Mouse (Mus musculus): ENCODE data around the gene March11. TPM values are rescaled to one million over a fixed set of nuclear protein-coding genes. Genes with fewer than 3 reads are reported as not detected.
A peak's percentile ranks its signal among the peaks of the same experiment; 100 is the strongest.

March11 gene
- 5.2 and 5.7 TPM in 2 replicates for polyA plus RNA-seq (2014; fragmentation: Nextera tagmentation; extraction: Ambion mirVana)

DNA sequence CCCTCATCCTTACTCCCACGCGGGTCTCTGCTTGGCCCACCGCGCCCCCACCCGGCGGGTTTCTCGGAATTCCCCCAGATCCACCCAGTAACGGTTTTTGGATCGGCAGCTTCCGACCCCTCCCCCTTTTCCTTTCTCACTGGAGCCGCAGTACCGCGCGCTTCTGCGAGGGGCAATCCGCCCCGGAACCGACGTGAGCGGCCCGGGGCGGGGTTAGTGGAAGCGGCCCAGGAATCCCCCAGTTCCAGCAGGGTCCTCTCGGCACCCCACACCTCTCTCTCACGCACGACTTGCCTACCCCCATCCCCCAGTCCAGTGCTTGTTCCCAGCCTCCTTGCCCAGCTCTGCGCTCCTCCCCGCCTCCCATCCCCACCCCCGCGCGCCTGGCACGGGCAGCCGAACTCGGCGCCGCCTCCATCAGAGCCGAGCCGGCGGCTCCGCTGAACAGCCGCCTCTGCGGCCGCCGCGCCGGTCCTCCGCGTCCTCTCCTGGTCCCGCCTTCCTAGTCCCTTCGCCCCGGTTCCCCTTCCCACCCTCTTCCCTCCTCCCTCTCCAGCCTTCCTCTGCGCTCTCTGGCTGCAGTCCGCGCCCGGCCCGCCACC is at the start of gene March11:
Gene March11 (plus strand): TSS at position 420 of the 602 bp plus-strand sequence.
- DNase-seq (ENCODE audit: low spot score), result peak; percentile 78
- H3K9ac ChIP-seq (ENCODE audit: low read length), result peak within 1 kb of the TSS; percentile 52
- peaks cover 3% of the 10 kb centered on the region; the same call in 1 of the 2 replicates for H3K27me3 ChIP-seq (ENCODE audit: control insufficient read depth, insufficient read depth, low read length)
- peak within 1 kb of the TSS; percentile 55 for H3K4me3 ChIP-seq (ENCODE audit: low read depth, low read length)
- no peaks in the 10 kb centered on the region for H3K36me3 ChIP-seq (ENCODE audit: control insufficient read depth, insufficient read depth, low read length)
- H3K4me1 ChIP-seq (ENCODE audit: control insufficient read depth, insufficient read depth, low read length), result no peaks in the 10 kb centered on the region
- 1% methylated on average over 51 of the region's 56 CpGs for whole genome bisulfite sequencing
- H3K9me3 ChIP-seq (ENCODE audit: control insufficient read depth, low read length), result no peaks in the 10 kb centered on the region
- H3K27ac ChIP-seq (ENCODE audit: low read depth, low read length), result peak within 1 kb of the TSS; percentile 73
- peak; percentile 88 for ATAC-seq (ENCODE audit: insufficient read depth, low FRiP score, low TSS enrichment)
- H3K4me2 ChIP-seq (ENCODE audit: low read depth), result peak within 1 kb of the TSS; percentile 90

DNA sequence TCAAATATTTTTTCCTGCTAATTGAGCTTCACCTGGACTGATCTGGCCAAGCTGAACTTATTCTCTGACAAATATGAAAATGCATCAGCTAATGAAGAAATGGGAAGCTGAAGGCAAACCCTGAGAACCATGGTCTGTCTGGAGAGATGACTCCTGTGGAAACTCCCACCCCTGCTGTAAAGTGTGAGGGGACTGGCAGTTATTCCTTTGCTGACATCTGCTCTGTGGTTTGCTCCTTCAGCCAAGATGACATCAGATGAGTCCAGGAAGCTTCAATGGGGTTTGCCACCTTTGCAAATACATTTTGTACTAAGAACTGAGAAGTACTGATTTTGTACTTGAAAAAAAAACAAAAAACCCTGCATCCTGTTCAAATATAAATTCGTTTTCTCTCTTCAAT is 46.5 kb upstream of the March11 start:
- Histone ChIP-seq H3K36me3 (ENCODE audit: control insufficient read depth, insufficient read depth, low read length) (no peaks in the 10 kb centered on the region), H3K27me3 (ENCODE audit: control insufficient read depth, insufficient read depth, low read length) (no peaks in the 10 kb centered on the region), H3K4me3 (ENCODE audit: low read depth, low read length) (no peak overlapping the region), H3K4me2 (ENCODE audit: low read depth) (no peak overlapping the region), H3K4me1 (ENCODE audit: control insufficient read depth, insufficient read depth, low read length) (no peaks in the 10 kb centered on the region), H3K9me3 (ENCODE audit: control insufficient read depth, low read length) (no peaks in the 10 kb centered on the region), H3K9ac (ENCODE audit: low read length) (no peak overlapping the region), H3K27ac (ENCODE audit: low read depth, low read length) (no peak overlapping the region)
- ATAC-seq (ENCODE audit: insufficient read depth, low FRiP score, low TSS enrichment) (no peak), DNase-seq (ENCODE audit: low spot score) (no peak)
- WGBS, result 66% methylated on average over 1 of the region's 1 CpGs

DNA sequence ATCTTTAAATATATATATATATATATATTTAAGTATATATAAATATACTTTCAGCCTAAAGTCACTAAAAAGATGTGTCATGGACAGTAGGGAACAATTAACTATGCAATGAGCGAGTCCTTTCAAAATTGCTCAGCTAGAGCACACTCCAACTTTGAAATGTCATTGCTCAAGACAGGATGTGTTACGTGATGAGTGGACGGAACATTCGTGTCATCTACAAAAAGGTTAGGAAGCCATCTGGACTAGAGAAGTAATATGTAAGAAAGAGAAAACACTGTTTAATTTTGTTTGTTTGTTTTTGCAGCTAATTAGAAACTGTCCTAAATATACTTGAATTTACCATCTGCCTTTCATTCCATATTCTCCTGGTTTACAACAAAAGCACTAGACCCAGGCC is 39.3 kb upstream of the March11 start:
- no peak overlapping the region for H3K4me2 ChIP-seq (ENCODE audit: low read depth)
- no peak overlapping the region for H3K9ac ChIP-seq (ENCODE audit: low read length)
- H3K4me1 ChIP-seq (ENCODE audit: control insufficient read depth, insufficient read depth, low read length), result no peaks in the 10 kb centered on the region
- no peaks in the 10 kb centered on the region for H3K27me3 ChIP-seq (ENCODE audit: control insufficient read depth, insufficient read depth, low read length)
- H3K4me3 ChIP-seq (ENCODE audit: low read depth, low read length), result no peak overlapping the region
- no peak overlapping the region for H3K27ac ChIP-seq (ENCODE audit: low read depth, low read length)
- no peaks in the 10 kb centered on the region for H3K9me3 ChIP-seq (ENCODE audit: control insufficient read depth, low read length)
- ATAC-seq (ENCODE audit: insufficient read depth, low FRiP score, low TSS enrichment) (no peak), DNase-seq (ENCODE audit: low spot score) (no peak)
- H3K36me3 ChIP-seq (ENCODE audit: control insufficient read depth, insufficient read depth, low read length), result no peaks in the 10 kb centered on the region
- WGBS, result 94% methylated on average over 4 of the region's 4 CpGs

DNA sequence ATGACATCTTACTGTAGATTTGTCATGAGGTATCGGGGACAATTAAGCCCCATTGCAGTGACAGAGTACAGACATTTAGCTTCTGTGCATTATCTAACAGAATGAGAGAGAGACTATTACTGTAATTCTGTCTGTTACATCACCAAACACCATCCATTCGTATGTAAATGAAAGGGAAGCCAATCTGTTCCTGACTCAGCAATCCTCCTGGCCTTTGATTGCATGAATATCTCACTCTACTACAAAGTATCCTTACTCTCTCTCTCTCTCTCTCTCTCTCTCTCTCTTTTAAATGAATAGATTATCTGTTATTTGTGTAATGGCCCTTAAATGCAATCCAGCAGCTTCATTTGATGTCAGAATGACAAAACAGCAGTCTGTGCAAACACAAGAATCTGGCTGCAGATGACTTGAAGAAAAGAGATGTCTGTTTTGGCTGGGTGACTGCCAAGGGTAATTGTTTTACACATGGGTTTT is 32.8 kb upstream of the March11 start:
- Histone ChIP-seq H3K27ac (ENCODE audit: low read depth, low read length) (no peak overlapping the region), H3K9me3 (ENCODE audit: control insufficient read depth, low read length) (no peaks in the 10 kb centered on the region), H3K4me3 (ENCODE audit: low read depth, low read length) (no peak overlapping the region), H3K4me2 (ENCODE audit: low read depth) (no peak overlapping the region), H3K27me3 (ENCODE audit: control insufficient read depth, insufficient read depth, low read length) (no peaks in the 10 kb centered on the region), H3K4me1 (ENCODE audit: control insufficient read depth, insufficient read depth, low read length) (no peaks in the 10 kb centered on the region), H3K36me3 (ENCODE audit: control insufficient read depth, insufficient read depth, low read length) (no peaks in the 10 kb centered on the region), H3K9ac (ENCODE audit: low read length) (no peak overlapping the region)
- DNase-seq (ENCODE audit: low spot score) (no peak), ATAC-seq (ENCODE audit: insufficient read depth, low FRiP score, low TSS enrichment) (no peak)
- 82% methylated on average over 2 of the region's 2 CpGs for WGBS

DNA sequence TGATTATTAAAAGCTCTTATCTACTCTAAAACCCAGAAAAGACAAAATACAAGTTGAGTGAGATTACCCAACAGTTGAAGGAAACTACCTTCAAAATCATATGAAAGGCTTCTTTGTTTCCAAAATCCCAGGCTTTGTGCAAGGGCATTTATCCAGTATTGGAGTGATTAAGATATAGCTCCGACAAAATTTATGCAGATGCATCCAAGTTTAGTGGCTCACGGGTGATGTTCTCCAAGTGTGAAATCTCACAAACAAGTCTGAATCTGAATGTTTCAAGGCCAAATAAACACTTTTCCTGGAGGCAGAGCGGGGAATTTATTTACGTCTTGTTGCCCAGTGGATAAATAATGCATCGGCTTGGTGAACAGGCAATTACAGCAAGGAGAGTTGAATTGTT is 32.2 kb upstream of the March11 start:
- H3K36me3 ChIP-seq (ENCODE audit: control insufficient read depth, insufficient read depth, low read length), result no peaks in the 10 kb centered on the region
- DNase-seq (ENCODE audit: low spot score), result no peak
- WGBS, result 89% methylated on average over 5 of the region's 5 CpGs
- H3K4me1 ChIP-seq (ENCODE audit: control insufficient read depth, insufficient read depth, low read length), result no peaks in the 10 kb centered on the region
- H3K4me2 ChIP-seq (ENCODE audit: low read depth), result no peak overlapping the region
- no peaks in the 10 kb centered on the region for H3K9me3 ChIP-seq (ENCODE audit: control insufficient read depth, low read length)
- H3K9ac ChIP-seq (ENCODE audit: low read length), result no peak overlapping the region
- H3K4me3 ChIP-seq (ENCODE audit: low read depth, low read length), result no peak overlapping the region
- no peak overlapping the region for H3K27ac ChIP-seq (ENCODE audit: low read depth, low read length)
- no peaks in the 10 kb centered on the region for H3K27me3 ChIP-seq (ENCODE audit: control insufficient read depth, insufficient read depth, low read length)
- no peak for ATAC-seq (ENCODE audit: insufficient read depth, low FRiP score, low TSS enrichment)

DNA sequence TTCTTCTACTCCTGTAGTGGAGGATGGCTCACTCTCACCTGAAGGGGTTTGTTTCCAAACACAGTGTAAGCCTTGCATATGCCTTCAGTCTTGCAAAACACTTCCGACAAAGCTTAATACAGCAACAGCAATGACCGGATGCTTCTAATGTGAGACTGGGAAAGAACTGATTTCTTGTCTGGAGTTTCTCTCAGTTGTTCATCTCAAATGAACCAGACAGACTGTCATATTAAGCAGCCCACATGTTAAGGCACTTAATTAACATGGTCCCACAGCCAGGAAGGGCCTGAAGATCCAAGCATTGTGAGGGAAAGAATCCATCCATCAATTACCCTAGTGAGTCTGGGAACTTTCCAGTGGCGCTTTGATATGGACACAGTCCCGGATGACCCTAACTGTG is 17.0 kb upstream of the March11 start:
- no peak overlapping the region for H3K4me3 ChIP-seq (ENCODE audit: low read depth, low read length)
- no peaks in the 10 kb centered on the region for H3K36me3 ChIP-seq (ENCODE audit: control insufficient read depth, insufficient read depth, low read length)
- 71% methylated on average over 4 of the region's 4 CpGs for WGBS
- H3K27me3 ChIP-seq (ENCODE audit: control insufficient read depth, insufficient read depth, low read length), result no peaks in the 10 kb centered on the region
- no peak overlapping the region for H3K4me2 ChIP-seq (ENCODE audit: low read depth)
- ATAC-seq (ENCODE audit: insufficient read depth, low FRiP score, low TSS enrichment) (no peak), DNase-seq (ENCODE audit: low spot score) (no peak)
- no peak overlapping the region for H3K27ac ChIP-seq (ENCODE audit: low read depth, low read length)
- no peaks in the 10 kb centered on the region for H3K4me1 ChIP-seq (ENCODE audit: control insufficient read depth, insufficient read depth, low read length)
- no peak overlapping the region for H3K9ac ChIP-seq (ENCODE audit: low read length)
- H3K9me3 ChIP-seq (ENCODE audit: control insufficient read depth, low read length), result no peaks in the 10 kb centered on the region

DNA sequence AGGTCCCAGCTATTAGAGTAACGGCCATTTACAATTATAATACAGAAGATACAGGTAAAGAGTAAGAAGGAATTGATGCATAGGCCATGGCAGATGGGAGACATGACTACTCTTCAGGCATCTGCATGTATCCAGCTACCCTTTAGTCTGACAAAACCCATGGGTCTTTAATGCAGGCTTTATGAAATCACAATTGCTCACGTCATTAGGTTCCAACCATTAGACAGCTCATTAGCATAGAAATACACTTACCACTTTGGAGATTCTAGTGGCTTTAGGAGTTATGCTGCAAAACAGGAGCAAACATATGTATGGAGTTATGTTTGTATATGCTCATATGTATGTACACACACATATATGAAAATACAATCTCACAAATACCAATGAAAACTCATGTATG is 16.0 kb upstream of the March11 start:
- H3K9me3 ChIP-seq (ENCODE audit: control insufficient read depth, low read length), result no peaks in the 10 kb centered on the region
- no peak overlapping the region for H3K4me3 ChIP-seq (ENCODE audit: low read depth, low read length)
- no peaks in the 10 kb centered on the region for H3K36me3 ChIP-seq (ENCODE audit: control insufficient read depth, insufficient read depth, low read length)
- DNase-seq (ENCODE audit: low spot score) (no peak), ATAC-seq (ENCODE audit: insufficient read depth, low FRiP score, low TSS enrichment) (no peak)
- H3K27me3 ChIP-seq (ENCODE audit: control insufficient read depth, insufficient read depth, low read length), result no peaks in the 10 kb centered on the region
- H3K4me1 ChIP-seq (ENCODE audit: control insufficient read depth, insufficient read depth, low read length), result no peaks in the 10 kb centered on the region
- no peak overlapping the region for H3K27ac ChIP-seq (ENCODE audit: low read depth, low read length)
- WGBS, result 67% methylated on average over 2 of the region's 2 CpGs
- no peak overlapping the region for H3K9ac ChIP-seq (ENCODE audit: low read length)
- no peak overlapping the region for H3K4me2 ChIP-seq (ENCODE audit: low read depth)

DNA sequence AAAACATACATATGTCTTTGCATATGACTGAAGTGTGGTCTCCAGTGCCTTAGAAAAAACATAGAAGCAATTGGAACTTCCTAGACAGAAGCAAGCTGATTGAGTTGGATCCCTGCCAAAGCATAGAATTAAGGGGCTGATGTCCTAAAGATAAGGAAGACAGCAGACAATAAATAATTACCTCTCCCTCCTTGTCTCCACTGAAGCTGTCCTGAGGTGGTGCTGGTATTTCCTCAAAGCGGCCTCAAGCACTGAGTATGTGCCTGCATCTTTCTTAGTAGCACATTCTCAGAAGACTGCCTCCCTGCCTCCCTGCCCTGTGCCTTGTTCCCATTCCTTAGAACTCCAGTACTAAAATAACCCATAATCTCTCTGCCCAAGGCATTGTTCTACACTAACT is 15.6 kb upstream of the March11 start:
- H3K27me3 ChIP-seq (ENCODE audit: control insufficient read depth, insufficient read depth, low read length), result no peaks in the 10 kb centered on the region
- ATAC-seq (ENCODE audit: insufficient read depth, low FRiP score, low TSS enrichment) (no peak), DNase-seq (ENCODE audit: low spot score) (no peak)
- H3K9ac ChIP-seq (ENCODE audit: low read length), result no peak overlapping the region
- 66% methylated on average over 1 of the region's 1 CpGs for WGBS
- no peak overlapping the region for H3K4me3 ChIP-seq (ENCODE audit: low read depth, low read length)
- H3K36me3 ChIP-seq (ENCODE audit: control insufficient read depth, insufficient read depth, low read length), result no peaks in the 10 kb centered on the region
- no peaks in the 10 kb centered on the region for H3K4me1 ChIP-seq (ENCODE audit: control insufficient read depth, insufficient read depth, low read length)
- no peak overlapping the region for H3K27ac ChIP-seq (ENCODE audit: low read depth, low read length)
- H3K9me3 ChIP-seq (ENCODE audit: control insufficient read depth, low read length), result no peaks in the 10 kb centered on the region
- no peak overlapping the region for H3K4me2 ChIP-seq (ENCODE audit: low read depth)

DNA sequence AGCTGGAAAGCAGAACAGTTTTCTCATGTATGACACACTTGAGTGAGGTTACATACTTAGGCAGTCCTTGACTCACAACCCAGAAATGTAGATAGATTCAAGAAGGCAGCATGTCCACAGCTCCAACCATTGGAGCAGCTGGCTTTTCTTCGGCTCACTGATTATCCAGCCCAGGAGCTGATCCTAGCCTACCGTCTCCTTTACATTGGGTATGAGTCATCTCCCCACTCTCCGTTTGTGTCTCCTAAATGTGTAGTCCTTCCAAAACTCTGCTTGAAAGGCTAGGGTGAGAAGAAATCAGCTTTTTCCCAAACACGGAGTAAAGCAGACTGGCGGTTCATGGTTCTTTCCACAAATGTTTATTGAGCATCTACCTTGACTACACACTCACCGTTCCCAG is 10.2 kb upstream of the March11 start:
- no peaks in the 10 kb centered on the region for H3K4me1 ChIP-seq (ENCODE audit: control insufficient read depth, insufficient read depth, low read length)
- H3K27me3 ChIP-seq (ENCODE audit: control insufficient read depth, insufficient read depth, low read length), result no peaks in the 10 kb centered on the region
- DNase-seq (ENCODE audit: low spot score), result no peak
- H3K9ac ChIP-seq (ENCODE audit: low read length), result no peak overlapping the region
- no peaks in the 10 kb centered on the region for H3K9me3 ChIP-seq (ENCODE audit: control insufficient read depth, low read length)
- no peak overlapping the region for H3K4me2 ChIP-seq (ENCODE audit: low read depth)
- no peak for ATAC-seq (ENCODE audit: insufficient read depth, low FRiP score, low TSS enrichment)
- H3K4me3 ChIP-seq (ENCODE audit: low read depth, low read length), result no peak overlapping the region
- H3K36me3 ChIP-seq (ENCODE audit: control insufficient read depth, insufficient read depth, low read length), result no peaks in the 10 kb centered on the region
- 96% methylated on average over 6 of the region's 6 CpGs for WGBS
- H3K27ac ChIP-seq (ENCODE audit: low read depth, low read length), result no peak overlapping the region
